Mouse (Mus musculus): ENCODE data around the gene Plppr2. TPM values are rescaled to one million over a fixed set of nuclear protein-coding genes. Genes with fewer than 3 reads are reported as not detected.
A peak's percentile ranks its signal among the peaks of the same experiment; 100 is the strongest.

Plppr2 gene
- polyA plus RNA-seq, 1 experiment from 2014 or later, result 16.2 TPM

- Histone ChIP-seq H3K4me3 (no peak overlapping the region), H3K4me1 (peaks cover 13% of the 10 kb centered on the region), H3K36me3 (peaks cover 5% of the 10 kb centered on the region; the same call in 1 of the 2 replicates), H3K4me2 (replicated peaks) (no peak overlapping the region), H3K9me3 (no peaks in the 10 kb centered on the region), H3K9ac (no peak overlapping the region), H3K27ac (no peak overlapping the region), H3K27me3 (peaks cover 3% of the 10 kb centered on the region; the same call in 1 of the 2 replicates)
- 85% methylated on average over 4 of the region's 4 CpGs for WGBS
- no peak for ATAC-seq (ENCODE audit: insufficient number of reproducible peaks, insufficient read depth, low FRiP score, low TSS enrichment)
Observed at GRCm38 (mm10) chr9:21923036-21923435, 13.8 kb upstream of the Plppr2 start.

- Histone ChIP-seq H3K36me3 (peaks cover 5% of the 10 kb centered on the region; the same call in 1 of the 2 replicates), H3K4me2 (replicated peaks) (no peak overlapping the region), H3K9me3 (no peaks in the 10 kb centered on the region), H3K27me3 (no peaks in the 10 kb centered on the region), H3K4me3 (no peak overlapping the region), H3K27ac (peak overlapping the region; percentile 0; the same call in 1 of the 2 replicates), H3K9ac (no peak overlapping the region), H3K4me1 (peaks cover 13% of the 10 kb centered on the region)
- no peak for ATAC-seq (ENCODE audit: insufficient number of reproducible peaks, insufficient read depth, low FRiP score, low TSS enrichment)
- WGBS, result 78% methylated on average over 3 of the region's 3 CpGs
Observed at GRCm38 (mm10) chr9:21923490-21924098, 13.2 kb upstream of the Plppr2 start.

DNA sequence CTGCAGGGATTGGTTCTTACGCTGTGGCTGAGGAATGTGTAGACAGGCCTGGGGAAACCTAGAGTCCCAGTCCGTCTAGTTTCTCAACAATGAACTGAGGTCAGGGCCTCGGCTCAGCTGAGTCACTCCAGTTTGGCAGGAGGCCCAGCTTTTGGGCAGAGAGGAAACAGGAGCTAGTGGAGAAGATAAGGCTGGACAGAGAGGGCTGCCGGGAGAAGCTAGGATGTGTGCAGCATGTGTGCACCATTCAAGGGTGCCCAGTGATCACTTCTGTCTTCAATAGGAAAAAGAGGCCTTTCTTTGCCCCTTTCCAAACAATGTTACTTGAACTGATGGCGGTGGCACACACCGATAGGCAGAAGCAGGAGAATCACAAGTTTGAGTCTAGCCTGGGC is 12.7 kb upstream of the Plppr2 start:
- no peak for ATAC-seq (ENCODE audit: insufficient number of reproducible peaks, insufficient read depth, low FRiP score, low TSS enrichment)
- peak overlapping the region; percentile 0; the same call in 1 of the 2 replicates for H3K27ac ChIP-seq
- no peak overlapping the region for H3K4me3 ChIP-seq
- no peaks in the 10 kb centered on the region for H3K27me3 ChIP-seq
- peaks cover 5% of the 10 kb centered on the region; the same call in 1 of the 2 replicates for H3K36me3 ChIP-seq
- H3K9me3 ChIP-seq, result no peaks in the 10 kb centered on the region
- H3K9ac ChIP-seq, result no peak overlapping the region
- H3K4me2 ChIP-seq (replicated peaks), result no peak overlapping the region
- WGBS, result 72% methylated on average over 6 of the region's 6 CpGs
- H3K4me1 ChIP-seq, result peaks cover 13% of the 10 kb centered on the region

DNA sequence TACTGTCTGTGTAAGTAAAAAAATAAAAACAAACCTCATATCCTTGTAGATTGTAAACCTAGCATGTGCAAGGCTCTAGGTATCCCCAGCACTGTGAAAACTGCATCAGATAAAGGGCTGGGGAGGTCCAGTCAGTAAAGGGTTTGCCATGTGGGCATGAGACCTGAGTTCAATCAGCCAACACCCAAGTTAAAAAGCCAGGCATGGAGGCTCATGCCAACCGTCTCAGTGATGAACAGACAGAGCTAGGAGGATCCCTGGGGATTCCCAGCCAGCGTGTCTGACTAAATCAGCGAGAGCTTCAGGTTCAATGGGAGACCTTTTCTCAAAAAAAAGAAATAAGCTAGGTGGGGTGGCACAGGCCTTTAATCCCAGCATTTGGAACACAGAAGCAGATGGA is 11.8 kb upstream of the Plppr2 start:
- Histone ChIP-seq H3K27me3 (no peaks in the 10 kb centered on the region), H3K9ac (no peak overlapping the region), H3K36me3 (peaks cover 5% of the 10 kb centered on the region; the same call in 1 of the 2 replicates), H3K27ac (no peak overlapping the region), H3K4me3 (no peak overlapping the region), H3K4me1 (peaks cover 13% of the 10 kb centered on the region), H3K9me3 (no peaks in the 10 kb centered on the region), H3K4me2 (replicated peaks) (no peak overlapping the region)
- ATAC-seq (ENCODE audit: insufficient number of reproducible peaks, insufficient read depth, low FRiP score, low TSS enrichment), result no peak
- whole genome bisulfite sequencing, result 89% methylated on average over 3 of the region's 3 CpGs

DNA sequence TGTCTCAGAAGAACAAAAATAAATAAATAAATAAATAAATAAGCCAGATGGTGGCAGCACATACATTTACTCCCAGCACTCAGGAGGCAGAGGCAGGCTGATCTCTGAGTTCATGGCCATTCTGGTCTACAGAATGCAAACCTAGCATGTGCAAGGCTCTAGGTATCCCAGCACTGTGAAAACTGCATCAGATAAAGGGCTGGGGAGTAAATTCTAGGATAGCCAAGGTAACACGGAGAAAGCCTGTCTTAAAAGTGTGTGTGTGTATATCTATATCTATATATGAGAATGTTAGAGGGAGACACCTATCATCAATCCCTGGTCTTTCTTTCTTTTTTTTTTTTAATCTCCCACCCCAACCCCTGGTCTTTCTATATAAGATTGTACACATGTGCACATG is 11.3 kb upstream of the Plppr2 start:
- Histone ChIP-seq H3K4me3 (no peak overlapping the region), H3K9ac (no peak overlapping the region), H3K9me3 (no peaks in the 10 kb centered on the region), H3K4me1 (peaks cover 13% of the 10 kb centered on the region), H3K36me3 (peaks cover 5% of the 10 kb centered on the region; the same call in 1 of the 2 replicates), H3K4me2 (replicated peaks) (no peak overlapping the region), H3K27ac (no peak overlapping the region), H3K27me3 (no peaks in the 10 kb centered on the region)
- WGBS, result 95% methylated on average over 1 of the region's 1 CpGs
- no peak for ATAC-seq (ENCODE audit: insufficient number of reproducible peaks, insufficient read depth, low FRiP score, low TSS enrichment)

- Histone ChIP-seq H3K27ac (no peak overlapping the region), H3K4me1 (peaks cover 13% of the 10 kb centered on the region), H3K4me2 (replicated peaks) (peak overlapping the region; percentile 60), H3K9me3 (no peaks in the 10 kb centered on the region), H3K4me3 (peak overlapping the region; percentile 53; the same call in 1 of the 2 replicates), H3K27me3 (no peaks in the 10 kb centered on the region), H3K9ac (peak overlapping the region; percentile 55; the same call in 1 of the 2 replicates), H3K36me3 (peaks cover 5% of the 10 kb centered on the region; the same call in 1 of the 2 replicates)
- ATAC-seq (ENCODE audit: insufficient number of reproducible peaks, insufficient read depth, low FRiP score, low TSS enrichment), result no peak
- WGBS, result 75% methylated on average over 6 of the region's 6 CpGs
Observed at GRCm38 (mm10) chr9:21926155-21926554, 10.7 kb upstream of the Plppr2 start.

- Histone ChIP-seq H3K27ac (no peak overlapping the region), H3K9ac (peak overlapping the region; percentile 55), H3K9me3 (no peaks in the 10 kb centered on the region), H3K4me1 (peaks cover 13% of the 10 kb centered on the region), H3K4me2 (replicated peaks) (peak overlapping the region; percentile 60), H3K36me3 (peaks cover 2% of the 10 kb centered on the region; the same call in 1 of the 2 replicates), H3K4me3 (peak overlapping the region; percentile 53), H3K27me3 (no peaks in the 10 kb centered on the region)
- no peak for ATAC-seq (ENCODE audit: insufficient number of reproducible peaks, insufficient read depth, low FRiP score, low TSS enrichment)
- 2% methylated on average over 6 of the region's 6 CpGs for WGBS
Observed at GRCm38 (mm10) chr9:21926784-21927183, 10.0 kb upstream of the Plppr2 start.

GRCm38 (mm10) chr9:21927208-21927753 is 9.6 kb upstream of the Plppr2 start, which contains the start of the genes Ccdc159 and Tmem205:
TSS of gene Ccdc159 (plus strand) at chr9:21927471.
TSS of gene Tmem205 (minus strand) at chr9:21927556.
- H3K9ac ChIP-seq, result peak within 1 kb of the TSS; percentile 55
- no peak within 1 kb of the TSS for H3K27ac ChIP-seq
- no peaks in the 10 kb centered on the region for H3K27me3 ChIP-seq
- H3K4me2 ChIP-seq (replicated peaks), result peak within 1 kb of the TSS; percentile 60
- H3K4me3 ChIP-seq, result peak within 1 kb of the TSS; percentile 53
- no peaks in the 10 kb centered on the region for H3K36me3 ChIP-seq
- ATAC-seq (ENCODE audit: insufficient number of reproducible peaks, insufficient read depth, low FRiP score, low TSS enrichment), result peak; percentile 96
- H3K9me3 ChIP-seq, result no peaks in the 10 kb centered on the region
- under 1% methylated on average over 28 of the region's 28 CpGs for WGBS
- H3K4me1 ChIP-seq, result peaks cover 13% of the 10 kb centered on the region

- no peak overlapping the region for H3K4me3 ChIP-seq
- no peaks in the 10 kb centered on the region for H3K36me3 ChIP-seq
Observed at GRCm38 (mm10) chr9:21929208-21929607, 7.6 kb upstream of the Plppr2 start.

GRCm38 (mm10) chr9:21932006-21932405 is 4.8 kb upstream of the Plppr2 start:
- Histone ChIP-seq H3K36me3 (no peaks in the 10 kb centered on the region), H3K9ac (no peak overlapping the region), H3K4me3 (no peak overlapping the region), H3K27me3 (no peaks in the 10 kb centered on the region), H3K27ac (no peak overlapping the region), H3K4me2 (replicated peaks) (no peak overlapping the region), H3K4me1 (no peaks in the 10 kb centered on the region), H3K9me3 (no peaks in the 10 kb centered on the region)
- 53% methylated on average over 2 of the region's 2 CpGs for WGBS
- no peak for ATAC-seq (ENCODE audit: insufficient number of reproducible peaks, insufficient read depth, low FRiP score, low TSS enrichment)

More at GRCm38 (mm10) chr9:21929208-21929607, 7.6 kb upstream of the Plppr2 start:
- Histone ChIP-seq H3K4me1 (peaks cover 9% of the 10 kb centered on the region), H3K9me3 (no peaks in the 10 kb centered on the region), H3K9ac (no peak overlapping the region), H3K27me3 (no peaks in the 10 kb centered on the region), H3K27ac (no peak overlapping the region), H3K4me2 (replicated peaks) (no peak overlapping the region)
- no peak for ATAC-seq (ENCODE audit: insufficient number of reproducible peaks, insufficient read depth, low FRiP score, low TSS enrichment)
- WGBS, result 78% methylated on average over 3 of the region's 3 CpGs

GRCm38 (mm10) chr9:21932445-21933137 is 4.2 kb upstream of the Plppr2 start:
- no peaks in the 10 kb centered on the region for H3K27me3 ChIP-seq
- H3K9ac ChIP-seq, result no peak overlapping the region
- ATAC-seq (ENCODE audit: insufficient number of reproducible peaks, insufficient read depth, low FRiP score, low TSS enrichment), result no peak
- H3K4me3 ChIP-seq, result no peak overlapping the region
- no peaks in the 10 kb centered on the region for H3K9me3 ChIP-seq
- H3K36me3 ChIP-seq, result no peaks in the 10 kb centered on the region
- H3K4me2 ChIP-seq (replicated peaks), result no peak overlapping the region
- H3K4me1 ChIP-seq, result peaks cover 6% of the 10 kb centered on the region; the same call in 1 of the 2 replicates
- 65% methylated on average over 12 of the region's 12 CpGs for WGBS
- no peak overlapping the region for H3K27ac ChIP-seq
